Mouse (Mus musculus): ENCODE data around the gene Golph3l. TPM values are rescaled to one million over a fixed set of nuclear protein-coding genes. Genes with fewer than 3 reads are reported as not detected.
"Not testable (repeated sequence)": the region's sequence is repeated elsewhere in the genome, so short reads cannot be mapped to it uniquely, and the experiment has no call there.

The Golph3l gene
- polyA plus RNA-seq, 1 experiment from 2014 or later, result 31.1 TPM

- Histone ChIP-seq H3K9ac (replicated peaks) (no peak overlapping the region), H3K4me1 (replicated peaks) (no peaks in the 10 kb centered on the region), H3K27ac (no peak overlapping the region), H3K4me3 (replicated peaks) (no peak overlapping the region), H3K27me3 (no peaks in the 10 kb centered on the region), H3K9me3 (no peaks in the 10 kb centered on the region), H3K36me3 (peaks cover 11% of the 10 kb centered on the region), H3K4me2 (no peak overlapping the region)
- ATAC-seq (ENCODE audit: insufficient number of reproducible peaks, insufficient read depth, low FRiP score, low TSS enrichment, low read depth), result no peak
- WGBS, result 58% methylated on average over 10 of the region's 10 CpGs
Observed at GRCm38 (mm10) chr3:95645313-95646235, 56.8 kb downstream of the Golph3l start.

GRCm38 (mm10) chr3:95648016-95648415 lies 59.3 kb downstream of the Golph3l start:
- Histone ChIP-seq H3K4me2 (no peak overlapping the region), H3K9me3 (no peaks in the 10 kb centered on the region), H3K27ac (no peak overlapping the region), H3K36me3 (0 out of 2 replicates have a peak, but pooled peaks cover 3% of the 10 kb centered on the region), H3K4me3 (replicated peaks) (no peak overlapping the region), H3K4me1 (replicated peaks) (peaks cover 10% of the 10 kb centered on the region), H3K9ac (replicated peaks) (no peak overlapping the region), H3K27me3 (no peaks in the 10 kb centered on the region)
- ATAC-seq (ENCODE audit: insufficient number of reproducible peaks, insufficient read depth, low FRiP score, low TSS enrichment, low read depth), result no peak
- WGBS, result 94% methylated on average over 5 of the region's 5 CpGs

GRCm38 (mm10) chr3:95650276-95651032 lies 61.7 kb downstream of the Golph3l start:
- no peaks in the 10 kb centered on the region for H3K9me3 ChIP-seq
- H3K36me3 ChIP-seq, result no peaks in the 10 kb centered on the region
- peaks cover 19% of the 10 kb centered on the region for H3K4me1 ChIP-seq (replicated peaks)
- no peak overlapping the region for H3K27ac ChIP-seq
- H3K4me2 ChIP-seq, result no peak overlapping the region
- WGBS, result 68% methylated on average over 6 of the region's 6 CpGs
- no peak overlapping the region for H3K4me3 ChIP-seq (replicated peaks)
- no peaks in the 10 kb centered on the region for H3K27me3 ChIP-seq
- no peak overlapping the region for H3K9ac ChIP-seq (replicated peaks)
- ATAC-seq (ENCODE audit: insufficient number of reproducible peaks, insufficient read depth, low FRiP score, low TSS enrichment, low read depth), result no peak

- Histone ChIP-seq H3K27me3 (no peaks in the 10 kb centered on the region), H3K27ac (no peak overlapping the region), H3K9me3 (no peaks in the 10 kb centered on the region), H3K4me3 (replicated peaks) (no peak overlapping the region), H3K36me3 (no peaks in the 10 kb centered on the region), H3K4me2 (no peak overlapping the region), H3K4me1 (replicated peaks) (peaks cover 19% of the 10 kb centered on the region), H3K9ac (replicated peaks) (no peak overlapping the region)
- WGBS, result 85% methylated on average over 3 of the region's 3 CpGs
- no peak for ATAC-seq (ENCODE audit: insufficient number of reproducible peaks, insufficient read depth, low FRiP score, low TSS enrichment, low read depth)
Observed at GRCm38 (mm10) chr3:95651033-95651373, 62.3 kb downstream of the Golph3l start.

GRCm38 (mm10) chr3:95651391-95652203 lies 62.9 kb downstream of the Golph3l start:
- Histone ChIP-seq H3K9me3 (no peaks in the 10 kb centered on the region), H3K4me1 (replicated peaks) (peaks cover 19% of the 10 kb centered on the region), H3K36me3 (no peaks in the 10 kb centered on the region), H3K27ac (no peak overlapping the region), H3K27me3 (no peaks in the 10 kb centered on the region), H3K4me3 (replicated peaks) (no peak overlapping the region), H3K4me2 (no peak overlapping the region), H3K9ac (replicated peaks) (no peak overlapping the region)
- no peak for ATAC-seq (ENCODE audit: insufficient number of reproducible peaks, insufficient read depth, low FRiP score, low TSS enrichment, low read depth)
- 89% methylated on average over 16 of the region's 16 CpGs for WGBS

GRCm38 (mm10) chr3:95652204-95652811 lies 63.6 kb downstream of the Golph3l start:
- no peak overlapping the region for H3K4me3 ChIP-seq (replicated peaks)
- no peak overlapping the region for H3K27ac ChIP-seq
- H3K9ac ChIP-seq (replicated peaks), result no peak overlapping the region
- H3K36me3 ChIP-seq, result no peaks in the 10 kb centered on the region
- ATAC-seq (ENCODE audit: insufficient number of reproducible peaks, insufficient read depth, low FRiP score, low TSS enrichment, low read depth), result no peak
- H3K9me3 ChIP-seq, result no peaks in the 10 kb centered on the region
- WGBS, result 63% methylated on average over 7 of the region's 7 CpGs
- no peak overlapping the region for H3K4me2 ChIP-seq
- no peaks in the 10 kb centered on the region for H3K27me3 ChIP-seq
- peaks cover 19% of the 10 kb centered on the region for H3K4me1 ChIP-seq (replicated peaks)

- Histone ChIP-seq H3K27me3 (no peaks in the 10 kb centered on the region), H3K9ac (replicated peaks) (no peak overlapping the region), H3K9me3 (no peaks in the 10 kb centered on the region), H3K4me2 (no peak overlapping the region), H3K4me1 (replicated peaks) (peaks cover 19% of the 10 kb centered on the region), H3K27ac (no peak overlapping the region), H3K4me3 (replicated peaks) (no peak overlapping the region), H3K36me3 (no peaks in the 10 kb centered on the region)
- 21% methylated on average over 6 of the region's 6 CpGs for WGBS
- ATAC-seq (ENCODE audit: insufficient number of reproducible peaks, insufficient read depth, low FRiP score, low TSS enrichment, low read depth), result no peak
Observed at GRCm38 (mm10) chr3:95652871-95653270, 64.1 kb downstream of the Golph3l start.

- Histone ChIP-seq H3K27ac (peak overlapping the region; percentile 62; the same call in 1 of the 2 replicates), H3K9me3 (no peaks in the 10 kb centered on the region), H3K36me3 (no peaks in the 10 kb centered on the region), H3K9ac (replicated peaks) (no peak overlapping the region), H3K4me3 (replicated peaks) (no peak overlapping the region), H3K27me3 (no peaks in the 10 kb centered on the region), H3K4me1 (replicated peaks) (peaks cover 19% of the 10 kb centered on the region), H3K4me2 (no peak overlapping the region)
- no peak for ATAC-seq (ENCODE audit: insufficient number of reproducible peaks, insufficient read depth, low FRiP score, low TSS enrichment, low read depth)
- 31% methylated on average over 11 of the region's 11 CpGs for WGBS
Observed at GRCm38 (mm10) chr3:95653473-95654034, 64.8 kb downstream of the Golph3l start.

- H3K9ac ChIP-seq (replicated peaks); H3K36me3 ChIP-seq; H3K27me3 ChIP-seq; H3K27ac ChIP-seq; H3K4me2 ChIP-seq; ATAC-seq (ENCODE audit: insufficient number of reproducible peaks, insufficient read depth, low FRiP score, low TSS enrichment, low read depth); H3K9me3 ChIP-seq; H3K4me3 ChIP-seq (replicated peaks): not testable (repeated sequence)
- peaks cover 19% of the 10 kb centered on the region for H3K4me1 ChIP-seq (replicated peaks)
- 84% methylated on average over 3 of the region's 3 CpGs for WGBS
Observed at GRCm38 (mm10) chr3:95654371-95654770, 65.6 kb downstream of the Golph3l start.

- no peak overlapping the region for H3K9ac ChIP-seq (replicated peaks)
- WGBS, result 92% methylated on average over 5 of the region's 5 CpGs
- H3K27me3 ChIP-seq, result no peaks in the 10 kb centered on the region
- H3K4me1 ChIP-seq (replicated peaks), result peaks cover 23% of the 10 kb centered on the region
- H3K4me2 ChIP-seq, result no peak overlapping the region
- H3K9me3 ChIP-seq, result no peaks in the 10 kb centered on the region
- ATAC-seq (ENCODE audit: insufficient number of reproducible peaks, insufficient read depth, low FRiP score, low TSS enrichment, low read depth), result no peak
- H3K4me3 ChIP-seq (replicated peaks), result no peak overlapping the region
- H3K27ac ChIP-seq, result no peak overlapping the region
- H3K36me3 ChIP-seq, result peaks cover 4% of the 10 kb centered on the region
Observed at GRCm38 (mm10) chr3:95655437-95655836, 66.7 kb downstream of the Golph3l start.
